Mouse (Mus musculus) heart, postnatal 0 days (tissue): ENCODE results near the gene Ttc39b. TPM values are rescaled to one million over a fixed set of nuclear protein-coding genes. Genes with fewer than 3 reads are reported as not detected.

Source experiments
- ATAC-seq: fragments of 200-750 bp; cut with Nextera tagmentation; 2 replicates; pipeline ENCODE4 v1.8.0; 2017; ENCODE audit warnings: low read depth, moderate number of reproducible peaks, moderate library complexity; ENCODE audit not compliant: insufficient read depth
- DNase-seq: peaks from one replicate; pipeline ENCODE4 v3.0.0-alpha.2; 2016; ENCODE audit warnings: low spot score
- H3K27ac ChIP-seq: fragments of 300-500 bp; sonication (generic); 2 replicates; pipeline ENCODE4 v1.5.1; 2014; ENCODE audit warnings: low read depth, mild to moderate bottlenecking
- H3K27me3 ChIP-seq: fragments of 300-500 bp; sonication (generic); 2 replicates; pipeline ENCODE4 v1.6.1; 2014; ENCODE audit warnings: low read length, mixed read lengths; ENCODE audit not compliant: control insufficient read depth, insufficient read depth
- H3K36me3 ChIP-seq: fragments of 300-500 bp; sonication (generic); replicated peaks from 2 replicates; pipeline ENCODE4 v1.6.1; 2014; ENCODE audit warnings: low read length, mixed read lengths; ENCODE audit not compliant: control insufficient read depth, insufficient read depth
- H3K4me1 ChIP-seq: fragments of 300-500 bp; sonication (generic); 2 replicates; pipeline ENCODE4 v1.6.1; 2014; ENCODE audit warnings: antibody characterized with exemption; ENCODE audit not compliant: control insufficient read depth, insufficient read depth
- H3K4me2 ChIP-seq: fragments of 300-500 bp; sonication (generic); 2 replicates; pipeline ENCODE4 v1.6.1; 2014; ENCODE audit warnings: low read depth, mild to moderate bottlenecking, low read length, moderate library complexity
- H3K4me3 ChIP-seq: fragments of 300-500 bp; sonication (generic); 2 replicates; pipeline ENCODE4 v1.5.1; 2014; ENCODE audit warnings: low read depth, low read length
- H3K9ac ChIP-seq: fragments of 300-500 bp; sonication (generic); replicated peaks from 2 replicates; pipeline ENCODE4 v1.6.1; 2014; ENCODE audit warnings: low read depth, low read length, mixed read lengths
- H3K9me3 ChIP-seq: fragments of 300-500 bp; sonication (generic); replicated peaks from 2 replicates; pipeline ENCODE4 v1.6.1; 2016; ENCODE audit warnings: low read length; ENCODE audit not compliant: control insufficient read depth
- CTCF ChIP-seq: IDR thresholded peaks from 2 replicates; pipeline ENCODE4 v1.5.1; 2016; ENCODE audit warnings: antibody characterized with exemption, control low read depth, low read depth
- EP300 ChIP-seq: IDR thresholded peaks from 2 replicates; pipeline ENCODE4 v1.6.1; 2016; ENCODE audit warnings: antibody characterized with exemption, low read depth
- WGBS: fragments of 180-500 bp; shearing (Covaris S2); extraction: QIAGEN DNeasy Blood & Tissue Kit; methylation state at CpG from one replicate; pipeline ENCODE4 v1.1.7; 2014; 5-methylcytosine and 5-hydroxymethylcytosine counted together
- polyA plus RNA-seq: library from polyadenylated mRNA; unstranded; fragments of >200 nt; fragmentation: Nextera tagmentation; extraction: Ambion mirVana; gene quantifications from 2 replicates; pipeline ENCODE4 v1.2.1, GENCODE M21; 2015
- total RNA-seq: library from RNA; depleted of rRNA; stranded (reverse); fragments of >200 nt; gene quantifications from 2 replicates; pipeline ENCODE4 v1.2.3, GENCODE M21; 2014; ENCODE audit warnings: low replicate concordance

Gene Ttc39b
- total and polyA plus RNA-seq, 2 experiments from 2014 or later: 4.1 to 4.3 TPM

DNA sequence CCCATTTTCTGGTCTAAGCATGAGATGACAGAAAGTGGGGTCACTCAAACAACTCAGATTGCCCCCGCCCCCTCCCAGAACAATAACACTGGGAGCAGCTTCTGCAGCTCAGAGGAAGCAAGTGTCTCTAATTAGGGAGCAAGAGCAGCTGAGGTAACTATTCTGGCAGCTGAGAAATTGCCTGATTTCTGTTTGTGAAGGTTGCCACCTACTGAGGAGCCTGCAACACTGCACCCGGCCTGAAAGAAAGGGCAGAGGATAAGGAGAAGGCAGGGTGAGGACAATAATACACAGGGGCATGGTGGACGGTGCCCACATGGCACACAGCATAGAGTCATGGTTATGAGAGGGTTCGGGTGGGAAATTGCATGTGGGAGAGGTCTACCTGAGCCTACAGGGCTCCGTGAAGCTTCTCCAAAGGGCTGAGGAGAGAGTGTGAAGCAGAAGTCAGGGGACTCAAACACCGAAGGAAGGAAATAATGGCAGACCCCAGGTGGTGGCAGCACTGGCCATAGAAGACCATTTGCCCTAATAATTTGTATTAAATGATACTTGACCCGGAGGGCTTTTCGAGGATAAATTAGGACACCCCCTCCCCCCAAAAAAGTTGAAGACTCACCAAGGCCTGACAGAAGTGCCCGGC is 140.6 kb downstream of the Ttc39b start:
- TF ChIP-seq CTCF (peak; percentile 86), EP300 (no peak)
- H3K27ac ChIP-seq: no peak overlapping the region
- no peaks in the 10 kb centered on the region for H3K9me3 ChIP-seq
- H3K27me3 ChIP-seq: no peaks in the 10 kb centered on the region
- ATAC-seq (peak; percentile 53), DNase-seq (peak; percentile 76)
- H3K4me2 ChIP-seq: no peak overlapping the region
- no peak overlapping the region for H3K4me3 ChIP-seq
- H3K36me3 ChIP-seq: no peaks in the 10 kb centered on the region
- H3K9ac ChIP-seq: no peak overlapping the region
- no peaks in the 10 kb centered on the region for H3K4me1 ChIP-seq
- WGBS: 35% methylated on average over 9 of the region's 9 CpGs

GRCm38 (mm10) chr4:83182178-83183068 is 141.6 kb downstream of the Ttc39b start:
- no peaks in the 10 kb centered on the region for H3K4me1 ChIP-seq
- no peak for ATAC-seq
- 52% methylated on average over 8 of the region's 8 CpGs for WGBS

DNA sequence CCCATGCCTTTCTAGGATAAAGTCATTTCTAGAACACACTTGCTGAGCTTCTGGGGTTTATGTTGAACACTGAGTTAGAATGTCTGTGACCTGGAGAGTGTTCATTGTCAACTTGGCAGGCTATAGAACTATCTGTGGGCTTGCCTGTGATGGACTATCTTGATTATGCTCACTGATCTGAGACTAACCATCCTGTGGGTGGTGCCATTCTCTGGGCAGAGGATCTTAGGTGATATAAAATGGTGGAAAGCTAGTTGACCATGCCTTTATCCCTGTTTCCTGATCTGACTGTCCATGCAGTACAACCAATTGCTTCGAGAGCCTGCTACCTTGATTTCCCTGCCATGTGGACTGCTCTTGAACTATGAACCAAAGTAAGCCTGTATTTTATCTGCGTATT is 146.6 kb downstream of the Ttc39b start:
- ATAC-seq: no peak
- 93% methylated on average over 2 of the region's 2 CpGs for WGBS
- TF ChIP-seq EP300: no peak
- Histone ChIP-seq H3K4me2 (no peak overlapping the region), H3K9ac (no peak overlapping the region), H3K9me3 (no peaks in the 10 kb centered on the region), H3K27ac (no peak overlapping the region), H3K27me3 (no peaks in the 10 kb centered on the region), H3K4me3 (no peak overlapping the region), H3K4me1 (no peaks in the 10 kb centered on the region), H3K36me3 (no peaks in the 10 kb centered on the region)
- DNase-seq: no peak

More at GRCm38 (mm10) chr4:83182178-83183068, 141.6 kb downstream of the Ttc39b start:
- no peak for DNase-seq
- Histone ChIP-seq H3K36me3 (no peaks in the 10 kb centered on the region), H3K27me3 (no peaks in the 10 kb centered on the region), H3K9ac (no peak overlapping the region), H3K27ac (no peak overlapping the region), H3K4me2 (no peak overlapping the region), H3K9me3 (no peaks in the 10 kb centered on the region), H3K4me3 (no peak overlapping the region)
- no peak for TF ChIP-seq EP300
- TF ChIP-seq CTCF: no peak

GRCm38 (mm10) chr4:83174946-83175345 is 149.1 kb downstream of the Ttc39b start:
- DNase-seq (no peak), ATAC-seq (no peak)
- 53% methylated on average over 8 of the region's 8 CpGs for WGBS
- H3K4me2 ChIP-seq: no peak overlapping the region
- no peaks in the 10 kb centered on the region for H3K36me3 ChIP-seq
- H3K9me3 ChIP-seq: no peaks in the 10 kb centered on the region
- no peak overlapping the region for H3K9ac ChIP-seq
- no peak overlapping the region for H3K27ac ChIP-seq
- no peak for TF ChIP-seq CTCF
- no peaks in the 10 kb centered on the region for H3K27me3 ChIP-seq
- H3K4me1 ChIP-seq: no peaks in the 10 kb centered on the region
- H3K4me3 ChIP-seq: no peak overlapping the region

GRCm38 (mm10) chr4:83172278-83172677 is 151.8 kb downstream of the Ttc39b start:
- H3K4me3 ChIP-seq: no peak overlapping the region
- no peaks in the 10 kb centered on the region for H3K4me1 ChIP-seq
- no peak overlapping the region for H3K4me2 ChIP-seq
- 75% methylated on average over 3 of the region's 3 CpGs for WGBS
- DNase-seq (no peak), ATAC-seq (no peak)
- H3K36me3 ChIP-seq: no peaks in the 10 kb centered on the region
- H3K27me3 ChIP-seq: no peaks in the 10 kb centered on the region
- H3K9me3 ChIP-seq: no peaks in the 10 kb centered on the region
- H3K27ac ChIP-seq: no peak overlapping the region
- no peak for TF ChIP-seq CTCF
- no peak for TF ChIP-seq EP300
- H3K9ac ChIP-seq: no peak overlapping the region
